In genomic region chr14:57315976-57316375, GRCm38 (mm10) we compare ENCODE assay signal across 14 mouse cellular contexts.
A peak's percentile ranks its signal among the peaks of the same experiment; 100 is the strongest.
DNase-seq lines count a peak whose midpoint lies in the region; ATAC-seq and TF ChIP-seq lines count a peak whose summit lies in the region.
"Had no signal": no experiment of that assay in that cellular context is flagged by ENCODE, and none has a peak within 500 bp of the region (broad histone marks: within the 10 kb centered on the region; RNA-seq: fewer than 3 reads in every experiment).

No protein-coding gene starts in this region.

- H3K27ac ChIP-seq in neural tube, embryonic 11.5 days (ENCODE audit: low read depth, low read length): 0 out of 2 replicates have a peak overlapping the region, but pooled peaks have one; percentile 44
- peak overlapping the region; percentile 69 for H3K27ac ChIP-seq in hindbrain, embryonic 10.5 days
- H3K27ac ChIP-seq in olfactory bulb, adult 2 months (ENCODE audit: insufficient read depth, low read depth, low read length): 0 out of 2 replicates have a peak overlapping the region, but pooled peaks have one; percentile 42
- H3K27ac ChIP-seq: heart, embryonic 13.5 days had no signal

- no peaks in the 10 kb centered on the region for H3K4me1 ChIP-seq in neural tube, embryonic 11.5 days (ENCODE audit: control insufficient read depth, insufficient read depth, low read length)
- peaks cover 25% of the 10 kb centered on the region for H3K4me1 ChIP-seq in hindbrain, embryonic 10.5 days (replicated peaks)
- peaks cover 11% of the 10 kb centered on the region for H3K4me1 ChIP-seq in olfactory bulb, adult 2 months (ENCODE audit: control insufficient read depth, insufficient read depth, low read length)

- TF ChIP-seq CTCF in olfactory bulb, adult 2 months (IDR thresholded peaks at IDR 0.05; ENCODE audit: insufficient read depth, low read depth, low read length): no peak

- no peak overlapping the region for H3K9ac ChIP-seq in neural tube, embryonic 11.5 days (ENCODE audit: low read length)
- H3K9ac ChIP-seq: heart, embryonic 13.5 days had no signal

- H3K36me3 ChIP-seq in neural tube, embryonic 11.5 days (ENCODE audit: control insufficient read depth, insufficient read depth, low read length): no peaks in the 10 kb centered on the region
- no peaks in the 10 kb centered on the region for H3K36me3 ChIP-seq in hindbrain, embryonic 10.5 days
- H3K36me3 ChIP-seq: heart, embryonic 13.5 days had no signal

- no peaks in the 10 kb centered on the region for H3K27me3 ChIP-seq in neural tube, embryonic 11.5 days (ENCODE audit: control insufficient read depth, insufficient read depth, low read length)
- H3K27me3 ChIP-seq in hindbrain, embryonic 10.5 days (ENCODE audit: insufficient read depth, poor library complexity, severe bottlenecking): no peaks in the 10 kb centered on the region
- H3K27me3 ChIP-seq: heart, embryonic 13.5 days had no signal

- ATAC-seq in cerebellum, adult (ENCODE audit: insufficient number of reproducible peaks, low FRiP score, low TSS enrichment): peak; percentile 21; the same call in 1 of the 2 replicates
- ATAC-seq in neural tube, embryonic 11.5 days (ENCODE audit: insufficient read depth, low FRiP score, low TSS enrichment): no peak

- no peak overlapping the region for H3K4me2 ChIP-seq in neural tube, embryonic 11.5 days (ENCODE audit: low read depth)
- H3K4me2 ChIP-seq: heart, embryonic 13.5 days had no signal

- DNase-seq in cerebellum, postnatal 25 days: no peak
- DNase-seq in neural tube, embryonic 11.5 days (ENCODE audit: low spot score): peak; percentile 22
- DNase-seq in neural tube, embryonic 10.5 days (ENCODE audit: extremely low spot score, low spot score): no peak
- peak; percentile 44 for DNase-seq in hindbrain, embryonic 10.5 days (ENCODE audit: low spot score)
- DNase-seq in adrenal gland, postnatal 4 days (ENCODE audit: low spot score in 2 of 2): no peak
- no peak for DNase-seq in adrenal gland, postnatal 10 days
- DNase-seq: adrenal gland, postnatal 14 days; cerebellum, postnatal 14 days; kidney, adult 18-20 months; lung, adult 2 months; thymus, postnatal 4 days had no signal

- 49% methylated on average over 3 of the region's 3 CpGs for WGBS in neural tube, embryonic 11.5 days
- WGBS in hindbrain, embryonic 10.5 days: 19% methylated on average over 3 of the region's 3 CpGs
- WGBS in olfactory bulb, adult 2 months: 36% methylated on average over 3 of the region's 3 CpGs

- no peak for TF ChIP-seq POLR2A in olfactory bulb, adult 2 months (IDR thresholded peaks at IDR 0.05; ENCODE audit: insufficient read depth, low read depth, low read length)

- H3K9me3 ChIP-seq in neural tube, embryonic 11.5 days (ENCODE audit: control insufficient read depth, low read length): no peaks in the 10 kb centered on the region
- no peaks in the 10 kb centered on the region for H3K9me3 ChIP-seq in hindbrain, embryonic 10.5 days
- H3K9me3 ChIP-seq: heart, embryonic 13.5 days had no signal

- no peak overlapping the region for H3K4me3 ChIP-seq in neural tube, embryonic 11.5 days (ENCODE audit: low read depth, low read length)
- H3K4me3 ChIP-seq in hindbrain, embryonic 10.5 days: no peak overlapping the region
- H3K4me3 ChIP-seq in olfactory bulb, adult 2 months (ENCODE audit: insufficient read depth, low read depth, low read length): no peak overlapping the region
- H3K4me3 ChIP-seq: heart, embryonic 13.5 days had no signal

Comparison
In these comparisons a context has a peak if more than half of its experiments do, and no peak if none do; other contexts are left out.
1. DNase-seq: peak in neural tube, embryonic 11.5 days (single experiment) and hindbrain, embryonic 10.5 days (single experiment); none in cerebellum, postnatal 25 days (0 of 2), neural tube, embryonic 10.5 days (single experiment), adrenal gland, postnatal 4 days (0 of 2) and adrenal gland, postnatal 10 days (single experiment).
2. Peak in every context shown above with its lines, with median percentiles within 50 percentile points of each other: H3K27ac ChIP-seq.